Mouse (Mus musculus): Measurements from ENCODE around the gene Baz2b. TPM values are rescaled to one million over a fixed set of nuclear protein-coding genes. Genes with fewer than 3 reads are reported as not detected.

The Baz2b gene
- polyA plus RNA-seq, 1 experiment from 2014 or later = 41.9 TPM

DNA sequence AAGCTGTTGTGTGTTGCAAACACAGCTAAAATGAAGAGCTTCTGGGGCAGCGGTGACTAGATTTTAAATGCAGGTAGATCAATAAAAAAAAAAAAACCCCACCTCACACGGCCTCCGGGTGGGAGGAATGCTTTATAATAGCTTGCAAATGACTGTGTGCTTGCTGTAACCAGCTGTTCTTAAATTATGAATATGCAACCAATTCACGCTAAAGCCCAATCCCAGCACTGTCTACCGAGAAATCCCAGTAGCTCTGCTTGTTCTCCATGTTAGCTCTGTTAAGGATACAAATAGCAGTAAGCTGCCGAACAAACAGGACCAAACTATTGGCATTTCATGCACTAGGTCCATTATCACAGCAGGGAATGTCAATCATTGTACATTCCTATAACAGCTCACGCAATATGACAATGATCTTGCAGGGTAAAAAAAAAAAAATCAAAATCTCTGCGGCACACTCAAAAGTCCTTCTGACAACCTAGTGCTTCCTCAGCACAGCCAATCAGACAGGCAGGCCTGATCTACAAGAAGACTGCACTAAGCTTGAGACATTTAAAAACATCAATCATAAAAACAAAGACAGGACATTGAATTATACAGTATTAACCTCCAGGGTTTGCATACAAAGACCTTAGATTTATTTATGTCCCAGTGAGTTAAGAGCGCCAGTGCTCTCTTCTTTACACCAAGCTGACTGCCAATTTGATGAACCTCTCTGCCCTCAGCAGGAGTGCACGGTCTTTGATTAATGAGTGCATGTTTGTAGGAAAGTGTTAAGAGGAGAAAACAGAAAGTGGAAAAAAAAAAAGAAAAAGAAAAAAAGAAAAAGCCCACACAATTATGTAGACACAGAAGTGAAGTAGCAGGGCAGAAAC, 90.7 kb downstream of the Baz2b start:
- Histone ChIP-seq H3K27ac (replicated peaks) (peak overlapping the region; percentile 36; the same call in 1 of the 2 replicates), H3K9me3 (no peaks in the 10 kb centered on the region), H3K27me3 (replicated peaks) (no peaks in the 10 kb centered on the region), H3K9ac (0 out of 2 replicates have a peak overlapping the region, but pooled peaks have one; percentile 28), H3K36me3 (no peaks in the 10 kb centered on the region), H3K4me2 (peak overlapping the region; percentile 48), H3K4me1 (peaks cover 81% of the 10 kb centered on the region), H3K4me3 (0 out of 2 replicates have a peak overlapping the region, but pooled peaks have one; percentile 13)
- 56% methylated on average over 10 of the region's 10 CpGs for WGBS
- ATAC-seq (ENCODE audit: extremely low read depth, insufficient number of reproducible peaks, low FRiP score, low TSS enrichment) = no peak

DNA sequence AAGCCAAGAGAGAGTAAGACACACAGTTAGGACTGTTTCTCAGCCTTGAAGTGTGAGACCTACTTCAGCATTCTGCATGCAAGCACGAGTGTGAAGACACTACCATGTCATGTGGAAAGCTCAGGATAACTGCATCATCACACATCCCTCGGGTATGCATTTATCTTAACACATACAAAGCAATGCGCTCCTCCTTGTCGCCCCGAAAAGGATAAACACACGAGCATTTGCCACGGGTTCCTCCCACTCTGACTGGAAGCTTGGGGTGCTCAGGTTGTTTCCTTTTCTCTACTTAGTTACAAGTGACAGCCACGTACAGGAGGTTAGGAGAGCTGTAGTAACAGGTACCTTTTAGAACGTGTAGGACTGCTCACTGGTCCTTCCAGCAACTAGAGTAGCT, 91.8 kb downstream of the Baz2b start:
- H3K4me3 ChIP-seq = no peak overlapping the region
- peaks cover 82% of the 10 kb centered on the region for H3K4me1 ChIP-seq
- no peak overlapping the region for H3K27ac ChIP-seq (replicated peaks)
- H3K9me3 ChIP-seq = no peaks in the 10 kb centered on the region
- ATAC-seq (ENCODE audit: extremely low read depth, insufficient number of reproducible peaks, low FRiP score, low TSS enrichment) = no peak
- no peaks in the 10 kb centered on the region for H3K27me3 ChIP-seq (replicated peaks)
- H3K4me2 ChIP-seq = peak overlapping the region; percentile 35
- H3K9ac ChIP-seq = no peak overlapping the region
- 44% methylated on average over 9 of the region's 9 CpGs for WGBS
- H3K36me3 ChIP-seq = no peaks in the 10 kb centered on the region

DNA sequence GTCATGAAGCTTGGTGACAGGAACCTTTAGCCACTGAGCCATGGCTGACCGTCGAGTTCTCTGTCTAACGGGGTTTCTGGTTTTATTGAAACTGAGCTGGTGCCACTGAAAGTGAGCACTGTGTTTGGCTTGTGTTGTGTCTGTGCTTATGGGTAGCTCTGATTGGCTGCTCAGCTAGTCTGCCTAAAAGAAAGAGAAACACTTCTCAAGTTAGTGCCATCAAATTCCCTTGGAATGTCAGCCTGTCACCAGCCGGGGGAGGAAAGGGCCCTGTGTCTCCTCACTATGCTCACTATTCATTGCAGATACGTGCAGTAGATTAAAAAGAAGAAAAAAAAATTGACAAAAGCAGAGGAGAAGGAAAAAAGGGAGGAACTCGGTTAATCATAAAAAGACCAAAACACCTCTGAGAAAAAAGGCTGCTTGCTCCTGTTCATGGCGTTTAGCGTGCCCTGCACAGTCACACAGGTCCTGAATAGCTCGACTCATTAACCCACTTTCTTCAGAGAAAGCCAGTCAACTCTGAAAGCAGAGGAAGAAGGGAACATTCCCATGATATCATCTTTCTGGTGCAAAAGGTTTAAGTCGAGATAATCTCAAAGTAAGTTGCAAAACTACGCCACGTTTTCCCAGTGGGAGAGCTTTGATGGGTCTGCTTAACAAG, 93.6 kb downstream of the Baz2b start:
- H3K4me3 ChIP-seq = no peak overlapping the region
- no peak overlapping the region for H3K9ac ChIP-seq
- 47% methylated on average over 12 of the region's 12 CpGs for WGBS
- H3K9me3 ChIP-seq = no peaks in the 10 kb centered on the region
- peaks cover 67% of the 10 kb centered on the region for H3K4me1 ChIP-seq
- ATAC-seq (ENCODE audit: extremely low read depth, insufficient number of reproducible peaks, low FRiP score, low TSS enrichment) = no peak
- no peaks in the 10 kb centered on the region for H3K27me3 ChIP-seq (replicated peaks)
- no peak overlapping the region for H3K27ac ChIP-seq (replicated peaks)
- H3K4me2 ChIP-seq = no peak overlapping the region
- peaks cover 7% of the 10 kb centered on the region for H3K36me3 ChIP-seq

DNA sequence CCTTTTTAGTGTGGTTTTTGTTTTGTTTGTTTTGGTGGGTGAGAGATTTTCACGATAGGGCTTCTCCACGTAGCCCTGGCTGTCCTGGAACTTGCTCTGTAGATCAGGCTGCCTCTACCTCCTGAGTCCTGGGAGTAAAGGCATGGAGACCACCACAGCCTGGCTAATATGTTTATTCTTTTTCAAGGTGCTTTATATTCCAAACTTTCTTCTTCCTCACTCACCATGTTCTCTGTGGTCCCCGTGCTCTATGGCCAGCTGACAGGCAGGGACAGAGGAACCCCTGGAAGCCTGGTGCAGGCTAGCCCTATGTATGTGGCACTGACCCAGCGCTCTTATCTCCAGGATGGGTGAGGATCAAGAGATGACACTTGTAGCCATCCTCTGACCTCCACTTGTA, 94.7 kb downstream of the Baz2b start:
- peaks cover 57% of the 10 kb centered on the region for H3K4me1 ChIP-seq
- H3K9me3 ChIP-seq = no peaks in the 10 kb centered on the region
- H3K4me2 ChIP-seq = no peak overlapping the region
- no peak for ATAC-seq (ENCODE audit: extremely low read depth, insufficient number of reproducible peaks, low FRiP score, low TSS enrichment)
- no peak overlapping the region for H3K4me3 ChIP-seq
- H3K36me3 ChIP-seq = peaks cover 17% of the 10 kb centered on the region
- no peaks in the 10 kb centered on the region for H3K27me3 ChIP-seq (replicated peaks)
- no peak overlapping the region for H3K27ac ChIP-seq (replicated peaks)
- WGBS = 72% methylated on average over 4 of the region's 4 CpGs
- H3K9ac ChIP-seq = no peak overlapping the region

DNA sequence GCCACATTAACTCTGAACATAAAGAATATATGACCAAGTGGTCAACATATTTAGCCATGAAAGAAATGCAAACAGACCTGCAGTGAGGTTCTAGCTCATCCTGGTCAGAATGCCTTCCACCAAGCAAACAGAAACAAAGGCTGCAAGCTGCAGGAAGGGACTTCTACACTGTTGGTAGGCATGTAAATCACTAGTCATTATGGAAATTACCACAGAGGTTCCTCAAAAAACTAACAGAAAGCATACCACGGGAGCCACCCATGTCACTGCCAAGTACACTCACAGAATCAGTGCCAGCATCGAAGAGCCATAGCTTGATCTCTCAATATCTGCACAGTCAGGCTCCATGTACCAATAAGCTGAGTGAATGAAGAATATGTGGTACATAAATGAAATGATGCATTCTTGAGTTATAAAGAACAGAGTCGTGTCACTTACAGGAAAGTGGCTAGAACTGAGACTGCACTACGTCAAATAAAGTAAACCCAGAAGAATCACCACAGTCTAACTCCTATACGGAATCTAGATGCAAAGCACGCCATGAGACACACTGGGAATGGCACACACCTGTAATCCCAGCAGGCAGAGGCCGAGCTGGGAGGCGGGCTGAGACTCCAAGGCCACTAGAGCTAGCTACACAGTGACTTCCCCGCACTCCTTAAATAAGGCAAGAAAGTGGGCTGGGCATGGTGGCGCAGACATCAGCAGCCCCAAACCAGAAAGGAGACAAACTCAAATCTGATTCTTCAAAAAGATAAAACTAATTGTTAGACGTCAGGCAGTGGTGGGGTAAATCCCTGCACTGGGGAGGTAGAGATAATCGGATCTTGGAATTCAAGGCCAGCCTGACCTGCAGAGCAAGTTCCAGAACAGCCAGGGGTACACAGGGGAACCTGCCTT, 95.7 kb downstream of the Baz2b start:
- no peak for ATAC-seq (ENCODE audit: extremely low read depth, insufficient number of reproducible peaks, low FRiP score, low TSS enrichment)
- peaks cover 51% of the 10 kb centered on the region for H3K4me1 ChIP-seq
- no peak overlapping the region for H3K4me3 ChIP-seq
- H3K4me2 ChIP-seq = no peak overlapping the region
- H3K9me3 ChIP-seq = no peaks in the 10 kb centered on the region
- H3K27ac ChIP-seq (replicated peaks) = no peak overlapping the region
- H3K27me3 ChIP-seq (replicated peaks) = no peaks in the 10 kb centered on the region
- no peak overlapping the region for H3K9ac ChIP-seq
- peaks cover 19% of the 10 kb centered on the region for H3K36me3 ChIP-seq
- 75% methylated on average over 12 of the region's 12 CpGs for WGBS

DNA sequence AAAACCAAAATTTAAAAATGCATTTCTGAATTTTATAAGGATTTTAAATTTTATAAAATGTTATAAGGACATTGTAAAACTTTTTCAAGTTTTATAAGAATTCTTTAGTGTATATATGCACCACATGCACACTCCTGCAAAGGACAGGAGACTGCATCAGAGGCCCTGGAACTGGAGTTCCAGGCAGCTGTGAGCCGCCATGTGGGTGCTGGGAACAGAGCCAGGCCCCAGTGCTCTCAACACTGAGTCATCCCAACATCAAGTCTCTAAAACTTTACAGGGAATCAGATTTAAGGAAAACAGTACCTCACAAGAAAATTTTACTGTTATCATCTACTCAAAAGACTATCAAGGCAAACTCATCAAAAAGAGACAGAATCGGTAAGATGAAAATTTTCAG, 97.5 kb downstream of the Baz2b start:
- Histone ChIP-seq H3K4me1 (peaks cover 43% of the 10 kb centered on the region), H3K9me3 (no peaks in the 10 kb centered on the region), H3K4me3 (no peak overlapping the region), H3K4me2 (no peak overlapping the region), H3K27ac (replicated peaks) (no peak overlapping the region), H3K36me3 (peaks cover 24% of the 10 kb centered on the region), H3K9ac (no peak overlapping the region), H3K27me3 (replicated peaks) (no peaks in the 10 kb centered on the region)
- ATAC-seq (ENCODE audit: extremely low read depth, insufficient number of reproducible peaks, low FRiP score, low TSS enrichment) = no peak
- WGBS = 89% methylated on average over 2 of the region's 2 CpGs

DNA sequence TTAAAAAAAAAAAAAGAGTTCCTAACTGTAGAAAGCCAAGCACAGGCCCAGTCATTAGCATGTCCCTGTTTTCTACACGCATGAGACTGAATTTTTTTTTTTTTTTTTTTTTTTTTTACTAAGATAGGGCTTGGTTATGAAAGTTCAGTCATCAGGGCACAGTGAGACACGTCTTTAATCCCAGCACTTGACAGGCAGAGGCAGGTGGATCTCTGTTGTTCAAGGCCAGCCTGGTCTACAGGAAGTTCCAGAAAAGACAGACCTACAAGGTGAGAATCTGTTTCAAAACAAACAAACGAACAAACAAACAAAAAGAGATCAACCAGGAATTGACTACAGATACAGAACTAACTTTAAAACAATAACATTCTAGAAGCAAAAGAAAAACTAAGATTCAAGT, 100.6 kb downstream of the Baz2b start:
- Histone ChIP-seq H3K9ac (no peak overlapping the region), H3K27ac (replicated peaks) (no peak overlapping the region), H3K4me2 (no peak overlapping the region), H3K9me3 (no peaks in the 10 kb centered on the region), H3K4me3 (no peak overlapping the region), H3K4me1 (peaks cover 15% of the 10 kb centered on the region), H3K27me3 (replicated peaks) (no peaks in the 10 kb centered on the region), H3K36me3 (peaks cover 24% of the 10 kb centered on the region)
- no peak for ATAC-seq (ENCODE audit: extremely low read depth, insufficient number of reproducible peaks, low FRiP score, low TSS enrichment)
- WGBS = 84% methylated on average over 3 of the region's 3 CpGs

DNA sequence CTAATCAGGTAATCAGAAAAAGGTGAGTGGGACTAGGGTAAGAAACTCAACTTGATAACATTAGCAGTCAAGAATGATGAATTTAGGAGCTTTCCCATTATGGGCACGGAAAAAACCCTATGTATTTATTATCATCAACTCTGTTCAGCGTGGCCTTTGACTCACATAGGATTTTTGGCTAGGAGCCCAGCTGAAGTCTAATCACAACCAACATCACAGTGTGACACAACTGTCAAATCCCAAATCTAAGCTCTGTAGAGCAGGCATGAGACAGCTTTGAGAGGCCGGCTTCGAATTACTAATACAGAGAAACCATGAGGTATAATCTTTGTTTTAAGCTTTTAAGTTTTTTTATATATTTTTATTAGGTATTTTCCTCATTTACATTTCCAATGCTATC, 113.0 kb downstream of the Baz2b start:
- H3K9ac ChIP-seq = no peak overlapping the region
- peaks cover 3% of the 10 kb centered on the region; the same call in 1 of the 2 replicates for H3K4me1 ChIP-seq
- no peaks in the 10 kb centered on the region for H3K27me3 ChIP-seq (replicated peaks)
- H3K4me2 ChIP-seq = no peak overlapping the region
- H3K36me3 ChIP-seq = peaks cover 8% of the 10 kb centered on the region; the same call in 1 of the 2 replicates
- H3K4me3 ChIP-seq = no peak overlapping the region
- WGBS = 70% methylated on average over 4 of the region's 4 CpGs
- no peak overlapping the region for H3K27ac ChIP-seq (replicated peaks)
- no peak for ATAC-seq (ENCODE audit: extremely low read depth, insufficient number of reproducible peaks, low FRiP score, low TSS enrichment)
- no peaks in the 10 kb centered on the region for H3K9me3 ChIP-seq

DNA sequence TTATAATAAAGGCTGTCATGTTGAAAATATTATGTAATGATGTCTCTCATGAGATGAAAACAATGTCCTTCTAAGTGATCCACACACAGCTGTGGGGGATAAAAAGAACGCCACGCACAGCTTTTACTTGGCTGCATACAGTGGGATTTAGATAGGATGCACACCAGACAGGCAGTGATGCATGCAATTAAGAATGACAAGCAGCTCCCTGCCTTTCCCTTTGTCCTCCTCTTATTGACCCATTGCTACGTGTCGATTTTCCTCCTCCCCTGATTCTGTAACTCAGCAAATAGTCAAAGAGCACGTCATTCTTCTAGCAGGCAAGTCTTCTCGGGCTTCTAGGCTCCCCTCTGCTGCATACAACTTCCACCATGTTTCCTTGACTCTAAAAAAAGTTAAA, 119.4 kb downstream of the Baz2b start:
- Histone ChIP-seq H3K36me3 (peaks cover 17% of the 10 kb centered on the region), H3K4me1 (peaks cover 33% of the 10 kb centered on the region), H3K9me3 (no peaks in the 10 kb centered on the region), H3K9ac (no peak overlapping the region), H3K27ac (replicated peaks) (no peak overlapping the region), H3K4me3 (no peak overlapping the region), H3K4me2 (no peak overlapping the region), H3K27me3 (replicated peaks) (no peaks in the 10 kb centered on the region)
- ATAC-seq (ENCODE audit: extremely low read depth, insufficient number of reproducible peaks, low FRiP score, low TSS enrichment) = no peak
- 81% methylated on average over 6 of the region's 6 CpGs for WGBS

DNA sequence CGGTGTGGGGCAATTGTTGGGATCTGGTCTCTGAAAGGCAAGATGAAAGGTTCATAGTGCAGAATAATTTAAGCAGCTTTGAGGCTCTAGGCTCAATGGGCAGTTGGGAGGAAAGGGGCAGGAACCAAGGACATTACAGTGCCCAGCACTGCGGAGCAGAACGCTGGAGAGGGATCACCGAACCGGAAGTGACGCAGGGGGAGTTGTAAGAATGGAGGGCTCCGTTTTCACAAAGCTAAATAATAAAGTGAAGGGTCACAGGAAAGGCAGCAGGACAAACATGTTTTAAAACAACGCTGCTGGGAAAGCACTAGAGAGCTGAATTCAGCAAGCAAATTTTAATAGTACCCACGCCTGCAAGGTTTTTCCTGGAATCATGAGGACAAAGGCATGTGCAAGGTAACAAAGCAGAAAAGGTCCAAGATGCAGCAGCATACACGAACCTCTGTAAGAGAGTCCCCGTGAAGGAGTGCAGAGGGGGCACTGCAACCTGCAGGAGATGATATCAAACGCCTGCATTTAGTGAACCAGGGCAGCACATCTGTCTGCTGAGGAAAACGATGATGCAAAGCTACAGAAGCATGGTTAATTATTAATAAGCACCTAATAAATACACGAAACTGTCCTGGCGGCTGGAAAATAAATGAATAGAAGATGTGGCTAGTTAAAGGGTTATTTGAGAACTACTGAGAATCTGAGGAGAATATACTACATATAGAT, 120.0 kb downstream of the Baz2b start:
- Histone ChIP-seq H3K27me3 (replicated peaks) (no peaks in the 10 kb centered on the region), H3K27ac (replicated peaks) (peak overlapping the region; percentile 78; the same call in 1 of the 2 replicates), H3K9me3 (no peaks in the 10 kb centered on the region), H3K36me3 (peaks cover 17% of the 10 kb centered on the region), H3K9ac (no peak overlapping the region), H3K4me3 (no peak overlapping the region), H3K4me2 (no peak overlapping the region), H3K4me1 (peaks cover 33% of the 10 kb centered on the region)
- 76% methylated on average over 15 of the region's 15 CpGs for WGBS
- ATAC-seq (ENCODE audit: extremely low read depth, insufficient number of reproducible peaks, low FRiP score, low TSS enrichment) = no peak
